Mouse (Mus musculus) heart, embryonic 14.5 days (tissue): ENCODE results near the gene Nudt5. TPM values are rescaled to one million over a fixed set of nuclear protein-coding genes. Genes with fewer than 3 reads are reported as not detected.

Source experiments
- ATAC-seq: fragments of 200-750 bp; cut with Nextera tagmentation; 2 replicates; pipeline ENCODE4 v1.8.0; 2017; ENCODE audit warnings: low read depth, moderate TSS enrichment; ENCODE audit not compliant: insufficient number of reproducible peaks, insufficient read depth, low FRiP score
- H3K27ac ChIP-seq, 2 experiments: fragments of 200-500 bp in 1 of 2; fragments of 300-500 bp in 1 of 2; sonication (generic) in 1 of 2; replicated peaks in 1 of 2; 2 replicates each; pipeline ENCODE4 v1.5.1; 2012 to 2014; ENCODE audit warnings: low read depth in 2 of 2, low read length in 2 of 2, control low read depth in 1 of 2, mild to moderate bottlenecking in 1 of 2, mixed read lengths in 1 of 2; ENCODE audit not compliant: control insufficient read depth in 1 of 2, insufficient read depth in 1 of 2
- H3K27me3 ChIP-seq: fragments of 300-500 bp; sonication (generic); 2 replicates; pipeline ENCODE4 v1.6.1; 2014; ENCODE audit warnings: mild to moderate bottlenecking, low read length, control low read depth; ENCODE audit not compliant: control insufficient read depth, insufficient read depth
- H3K36me3 ChIP-seq: fragments of 300-500 bp; sonication (generic); 2 replicates; pipeline ENCODE4 v1.6.1; 2014; ENCODE audit warnings: mild to moderate bottlenecking, control low read depth, low read length, mixed read lengths; ENCODE audit not compliant: control insufficient read depth, insufficient read depth
- H3K4me1 ChIP-seq, 2 experiments: fragments of 200-500 bp in 1 of 2; fragments of 300-500 bp in 1 of 2; sonication (generic) in 1 of 2; 2 replicates each; pipeline ENCODE4 v1.6.1; 2012 to 2014; ENCODE audit warnings: low read length in 2 of 2, control low read depth in 1 of 2, mixed read lengths in 1 of 2; ENCODE audit not compliant: control insufficient read depth in 2 of 2, insufficient read depth in 2 of 2
- H3K4me2 ChIP-seq: fragments of 300-500 bp; sonication (generic); 2 replicates; pipeline ENCODE4 v1.6.1; 2014; ENCODE audit warnings: mild to moderate bottlenecking, low read length
- H3K4me3 ChIP-seq, 2 experiments: fragments of 200-500 bp in 1 of 2; fragments of 300-500 bp in 1 of 2; sonication (generic) in 1 of 2; 2 replicates each; pipeline ENCODE4 v1.5.1; 2012 to 2014; ENCODE audit warnings: low read length in 2 of 2, mild to moderate bottlenecking in 2 of 2, control low read depth in 1 of 2, low read depth in 1 of 2, moderate library complexity in 1 of 2; ENCODE audit not compliant: control insufficient read depth in 1 of 2, insufficient read depth in 1 of 2
- H3K9ac ChIP-seq: fragments of 300-500 bp; sonication (generic); 2 replicates; pipeline ENCODE4 v1.6.1; 2014; ENCODE audit warnings: mild to moderate bottlenecking, low read length
- H3K9me3 ChIP-seq: fragments of 300-500 bp; sonication (generic); 2 replicates; pipeline ENCODE4 v1.6.1; 2016; ENCODE audit warnings: low read length, control low read depth; ENCODE audit not compliant: control insufficient read depth
- WGBS: fragments of 180-500 bp; shearing (Covaris S2); extraction: QIAGEN DNeasy Blood & Tissue Kit; methylation state at CpG from one replicate; pipeline ENCODE4 v1.1.7; 2014; 5-methylcytosine and 5-hydroxymethylcytosine counted together
- polyA plus RNA-seq: library from polyadenylated mRNA; unstranded; fragments of >200 nt; fragmentation: Nextera tagmentation; extraction: Ambion mirVana; gene quantifications from 2 replicates; pipeline ENCODE4 v1.2.1, GENCODE M21; 2014

Gene Nudt5
- polyA plus RNA-seq, 1 experiment from 2014 or later, result 57.2 TPM

DNA sequence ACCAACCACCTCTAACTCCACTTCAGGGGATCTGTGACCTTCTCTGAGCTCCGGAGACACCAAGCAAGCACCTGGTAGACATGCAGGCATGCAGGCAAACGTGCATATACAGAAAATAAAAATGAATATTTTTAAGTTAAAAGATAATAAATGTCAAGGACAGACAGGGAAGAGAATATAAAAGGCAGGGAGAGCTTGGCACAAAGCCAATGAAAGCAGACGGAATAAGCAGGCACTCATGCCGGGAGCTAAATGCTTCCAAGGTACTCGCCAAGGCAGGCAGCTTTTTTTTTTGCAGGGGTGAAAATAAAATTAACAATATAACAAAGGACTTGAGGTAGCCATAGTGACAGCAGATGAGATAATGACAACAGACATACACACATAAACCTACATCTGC lies 61.3 kb downstream of the Nudt5 start:
- no peaks in the 10 kb centered on the region for H3K9me3 ChIP-seq
- 23% methylated on average over 5 of the region's 5 CpGs for WGBS
- no peaks in the 10 kb centered on the region for H3K4me1 ChIP-seq
- no peaks in the 10 kb centered on the region for H3K27me3 ChIP-seq
- no peak for ATAC-seq
- H3K4me3 ChIP-seq, result no peak overlapping the region
- H3K27ac ChIP-seq, result no peak overlapping the region
- H3K9ac ChIP-seq, result no peak overlapping the region
- no peaks in the 10 kb centered on the region for H3K36me3 ChIP-seq
- no peak overlapping the region for H3K4me2 ChIP-seq

GRCm38 (mm10) chr2:5906625-5907024 lies 61.8 kb downstream of the Nudt5 start:
- Histone ChIP-seq H3K9ac (no peak overlapping the region), H3K27ac (no peak overlapping the region), H3K4me3 (no peak overlapping the region), H3K36me3 (no peaks in the 10 kb centered on the region), H3K4me2 (no peak overlapping the region), H3K9me3 (no peaks in the 10 kb centered on the region), H3K4me1 (no peaks in the 10 kb centered on the region), H3K27me3 (no peaks in the 10 kb centered on the region)
- WGBS, result 52% methylated on average over 3 of the region's 3 CpGs
- ATAC-seq, result no peak

DNA sequence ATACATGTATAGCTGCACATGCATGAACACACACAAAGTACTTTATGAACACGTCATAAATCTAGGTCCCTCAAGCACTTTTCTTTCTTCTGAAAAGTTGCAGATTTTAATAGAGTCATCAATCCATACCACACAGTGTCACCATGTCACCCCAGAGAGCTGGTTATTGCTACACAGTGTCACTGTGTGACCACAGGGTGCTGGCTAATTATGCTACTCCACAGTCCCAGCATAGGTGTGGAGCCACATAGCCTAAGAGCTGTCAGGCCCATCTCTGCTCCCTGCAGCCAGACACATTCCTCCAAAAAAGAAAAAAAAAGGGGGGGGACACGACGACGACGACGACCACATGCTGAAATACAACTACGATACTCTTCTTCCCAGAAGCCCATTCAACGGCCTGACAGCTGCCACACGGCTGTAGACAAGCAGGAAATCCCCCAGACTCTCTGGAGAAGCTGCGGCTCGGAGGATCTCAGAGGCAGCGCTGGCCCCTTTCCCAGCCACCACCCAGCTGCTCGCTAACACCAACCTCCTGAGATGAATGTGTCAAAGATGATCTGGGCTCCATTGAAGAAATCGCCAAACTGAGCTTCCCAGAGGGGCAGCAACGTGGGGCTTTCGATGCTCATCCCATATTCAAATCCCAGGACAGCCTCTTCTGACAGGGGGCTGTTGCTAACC lies 66.6 kb downstream of the Nudt5 start:
- Histone ChIP-seq H3K27me3 (no peaks in the 10 kb centered on the region), H3K4me1 (no peaks in the 10 kb centered on the region), H3K36me3 (peaks cover 5% of the 10 kb centered on the region; the same call in 1 of the 2 replicates), H3K27ac (no peak overlapping the region), H3K9me3 (no peaks in the 10 kb centered on the region), H3K4me2 (no peak overlapping the region), H3K9ac (no peak overlapping the region), H3K4me3 (no peak overlapping the region)
- ATAC-seq, result no peak
- WGBS, result 56% methylated on average over 16 of the region's 16 CpGs

Other genes with a start within 250 kb of the Nudt5 start
- 3.4 and 5.6 TPM in 2 replicates for gene Camk1d, start 130.5 kb upstream of the Nudt5 start, polyA plus RNA-seq
- 175 and 189 TPM in 2 replicates for gene Cdc123, start 145 bp downstream of the Nudt5 start, polyA plus RNA-seq
- 0.61 and 1.1 TPM in 2 replicates for gene Gm13199, start 17.9 kb downstream of the Nudt5 start, polyA plus RNA-seq
- 45.2 and 52.9 TPM in 2 replicates for gene Sec61a2, start 50.4 kb downstream of the Nudt5 start, polyA plus RNA-seq
- gene Dhtkd1, start 97.8 kb downstream of the Nudt5 start, polyA plus RNA-seq, result 1.9 and 3.3 TPM in 2 replicates
- 6.6 and 8.1 TPM in 2 replicates for gene Upf2, start 106.5 kb downstream of the Nudt5 start, polyA plus RNA-seq